9 mouse cellular contexts compared by ENCODE assay signal in the genomic region with DNA sequence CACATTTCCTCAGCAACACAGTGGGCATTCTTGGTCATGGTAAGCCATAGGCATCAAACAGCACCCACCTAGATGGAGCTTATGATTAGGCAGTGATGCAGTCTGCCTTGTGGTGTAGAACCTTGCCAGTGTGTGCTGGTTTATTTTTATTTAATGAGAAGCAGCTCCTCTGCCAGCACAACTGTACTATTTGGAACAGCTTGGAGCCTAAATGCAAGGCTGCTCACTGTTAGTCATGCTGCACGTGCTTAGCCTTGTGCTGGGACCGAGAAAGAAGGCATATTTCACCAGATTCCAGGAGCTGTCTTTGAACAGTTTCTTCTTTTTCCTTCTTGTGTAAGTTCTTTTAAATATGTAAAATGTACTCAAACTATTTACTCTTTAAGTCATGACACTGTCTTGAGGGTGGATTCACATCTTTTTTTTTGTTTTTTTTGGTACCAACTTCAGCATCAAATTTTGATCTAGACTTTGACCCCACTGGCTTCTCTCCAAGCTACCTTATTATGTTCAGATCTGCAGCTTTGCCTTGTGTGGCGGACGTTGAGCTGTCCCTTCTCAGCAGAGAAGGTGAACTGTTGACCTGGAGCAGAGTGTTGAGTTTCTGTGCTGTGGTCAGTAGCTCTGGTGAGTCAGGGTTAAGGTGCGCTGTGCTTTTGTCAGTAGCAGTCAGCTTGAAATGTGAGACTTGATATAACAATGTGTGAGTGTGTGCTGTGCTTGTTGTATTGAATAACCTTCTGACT. TPM values are rescaled to one million over a fixed set of nuclear protein-coding genes. Genes with fewer than 3 reads are reported as not detected.
DNase-seq lines count a peak whose midpoint lies in the region; TF ChIP-seq lines count a peak whose summit lies in the region.
"Had no signal": no experiment of that assay in that cellular context is flagged by ENCODE, and none has a peak within 500 bp of the region (broad histone marks: within the 10 kb centered on the region; RNA-seq: fewer than 3 reads in every experiment).

No protein-coding gene starts in this region.

- no peak for TF ChIP-seq CTCF in C2C12 (IDR thresholded peaks at IDR 0.05; ENCODE audit: control insufficient read depth, insufficient read depth, insufficient read length)

- no peaks in the 10 kb centered on the region for H3K27me3 ChIP-seq in C2C12 (ENCODE audit: control insufficient read depth, insufficient read depth, insufficient read length)
- H3K27me3 ChIP-seq: liver, embryonic 15.5 days had no signal

- peaks cover 81% of the 10 kb centered on the region for H3K79me2 ChIP-seq in C2C12 (ENCODE audit: control insufficient read depth, insufficient read depth)

- no peak overlapping the region for H3ac ChIP-seq in C2C12 (ENCODE audit: control insufficient read depth, insufficient read length, low read depth)

- peaks cover 26% of the 10 kb centered on the region for H3K79me3 ChIP-seq in C2C12 (ENCODE audit: low read depth)

- peaks cover 95% of the 10 kb centered on the region for H3K36me3 ChIP-seq in C2C12 (ENCODE audit: control insufficient read depth, insufficient read depth)

- DNase-seq in 3T3-L1 (ENCODE audit: low read depth, low spot score) = peak; percentile 23
- DNase-seq in frontal cortex, adult 2 months (ENCODE audit: extremely low spot score in 1 of 2, low spot score in 1 of 2) = peak; percentile 89 to 91
- DNase-seq in left cerebral cortex, adult 8-10 months (ENCODE audit: low spot score in 2 of 2) = peak; percentile 51 to 91
- DNase-seq in spleen, postnatal 10 days (ENCODE audit: low spot score in 2 of 2) = no peak
- no peak for DNase-seq in urinary bladder, adult 2 months (ENCODE audit: low spot score)
- DNase-seq in urinary bladder, postnatal 36 days (ENCODE audit: low spot score in 2 of 2) = no peak

- H3K4me3 ChIP-seq in C2C12 (ENCODE audit: insufficient read depth, poor library complexity, severe bottlenecking) = no peak overlapping the region
- H3K4me3 ChIP-seq: heart, embryonic 10.5 days; liver, embryonic 15.5 days had no signal

TF ChIP-seq in C2C12, 6 proteins besides CTCF, POLR2A, EP300 and RAD21:
- TF ChIP-seq CEBPB (IDR thresholded peaks at IDR 0.05; ENCODE audit: low read depth) (no peak), FOSL1 (IDR thresholded peaks at IDR 0.05; ENCODE audit: insufficient read depth, low read length, poor library complexity, severe bottlenecking) (no peak), MYOG (IDR thresholded peaks at IDR 0.05; ENCODE audit: control insufficient read depth, extremely low read depth, insufficient read length) (no peak), MYOD1 (IDR thresholded peaks at IDR 0.05; ENCODE audit: control insufficient read depth, insufficient read length, low read depth) (no peak), USF1 (IDR thresholded peaks at IDR 0.05; ENCODE audit: low read depth) (peak; percentile 35)

RNA-seq across cellular contexts. Expression of gene Sdc3, which starts 46.6 kb away (rescaled TPM):
- polyA plus RNA-seq in C2C12 (2012; fragmentation: generic; extraction: Trizol) = 63.6 TPM
- polyA plus RNA-seq in frontal cortex, adult 2 months (2012; rRNA removed) = 94.8 and 103 TPM in 2 replicates
- 100 to 1,000 TPM; 137 to 168 (median 159) TPM for total RNA-seq in left cerebral cortex, adult 8-10 months (2022)
- 33.3 and 63.7 TPM in 2 replicates for polyA plus RNA-seq in urinary bladder, adult 2 months (2012; rRNA removed)

Comparison
In these comparisons a context has a peak if more than half of its experiments do, and no peak if none do; other contexts are left out.
1. DNase-seq: peak in 3T3-L1 (single experiment), frontal cortex, adult 2 months (2 of 2) and left cerebral cortex, adult 8-10 months (2 of 2); none in spleen, postnatal 10 days (0 of 2), urinary bladder, adult 2 months (single experiment) and urinary bladder, postnatal 36 days (0 of 2).